Mouse (Mus musculus): ENCODE measurements around the gene Ptprn2.

DNA sequence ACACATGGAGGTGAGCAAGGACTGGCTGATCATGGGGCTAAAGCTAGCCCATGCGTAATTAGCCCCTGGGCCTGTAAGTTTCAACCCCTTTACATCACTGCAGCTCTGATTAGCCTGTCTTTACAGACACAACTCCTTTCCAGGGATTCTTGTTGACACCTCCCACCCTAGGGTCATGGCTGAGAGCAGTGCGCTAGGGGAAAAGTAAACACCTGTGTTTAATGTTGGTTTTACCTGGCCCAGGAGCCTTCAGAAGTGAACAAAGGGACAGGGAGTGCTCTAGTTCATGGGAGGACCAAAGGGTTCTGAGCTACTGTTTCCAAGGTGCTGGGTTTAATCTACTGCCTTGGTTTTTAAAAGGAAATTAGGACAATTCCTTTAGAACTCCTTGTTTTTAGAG, 100.6 kb downstream of the Ptprn2 start:
- TF ChIP-seq CTCF (IDR thresholded peaks at IDR 0.05; ENCODE audit: low read depth, low read length): no peak
- TF ChIP-seq POLR2A (IDR thresholded peaks at IDR 0.05; ENCODE audit: insufficient read depth, low read length): no peak
- TF ChIP-seq EP300 (IDR thresholded peaks at IDR 0.05; ENCODE audit: insufficient read depth, low read depth, low read length): no peak

Data from ES-Bruce4 (cell line).